Mouse (Mus musculus) retina, adult 2 months (tissue): ENCODE results near the gene Atxn1.

Source experiments
- DNase-seq: peaks from one replicate; pipeline ENCODE4 v3.0.0-alpha.2; 2012; ENCODE audit warnings: low read depth, low spot score

Gene Atxn1

DNA sequence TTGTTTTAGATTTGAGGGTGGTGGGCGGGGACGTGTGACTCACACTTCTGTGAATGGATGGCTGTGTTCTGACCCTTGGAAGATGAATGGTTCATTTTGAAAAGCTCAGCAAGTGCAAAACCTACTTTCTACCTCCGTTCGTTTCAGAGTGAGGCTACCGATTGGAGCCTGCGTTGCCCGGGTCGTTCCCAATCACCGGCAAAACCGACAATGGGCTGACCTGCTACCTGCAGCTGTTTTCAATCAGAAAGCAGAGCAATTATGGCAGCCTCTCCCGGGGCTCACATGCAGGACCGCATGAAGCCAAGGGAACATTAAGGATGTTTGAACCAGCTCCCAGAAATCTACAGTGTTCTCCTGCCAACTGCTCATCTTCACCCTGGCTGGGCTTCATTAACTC lies 382.5 kb downstream of the Atxn1 start:
- no peak for DNase-seq

DNA sequence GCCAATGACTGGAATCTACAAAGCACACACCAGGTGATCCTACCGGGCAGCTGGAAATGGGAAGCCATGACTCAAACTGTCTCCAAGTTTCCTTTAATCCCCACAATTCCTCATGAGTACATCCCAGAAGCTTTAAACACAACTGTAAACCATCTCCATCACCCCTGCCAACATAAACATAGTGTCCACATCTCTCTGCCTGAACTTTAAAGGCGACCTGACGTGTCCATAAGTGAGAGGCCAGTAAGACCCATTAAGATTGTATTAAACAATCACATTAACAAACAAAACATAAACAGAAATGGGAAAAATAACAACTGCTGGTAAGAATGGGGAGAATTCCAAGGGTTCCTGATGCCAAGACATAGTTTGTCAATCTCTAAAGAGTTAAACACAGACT lies 385.1 kb downstream of the Atxn1 start:
- no peak for DNase-seq

DNA sequence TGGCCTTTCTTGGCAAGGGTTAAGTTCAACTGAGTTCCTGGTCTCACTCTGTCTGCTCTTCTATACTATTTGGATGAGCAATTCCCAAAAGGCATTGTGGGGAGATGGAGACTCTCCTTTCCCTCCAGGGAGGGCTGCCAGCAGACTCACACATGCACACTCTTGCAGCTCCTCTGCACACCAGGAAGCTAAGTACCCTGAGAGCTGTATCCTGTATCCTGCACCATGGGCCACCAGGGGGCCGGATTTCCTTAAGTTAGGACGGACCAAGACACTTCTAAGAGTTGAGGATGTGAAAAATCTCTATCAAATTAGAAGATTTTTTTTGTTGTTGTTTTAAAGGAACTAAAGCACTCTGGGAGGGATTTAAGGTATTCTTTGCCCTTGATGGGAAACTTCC lies 387.0 kb downstream of the Atxn1 start:
- no peak for DNase-seq

DNA sequence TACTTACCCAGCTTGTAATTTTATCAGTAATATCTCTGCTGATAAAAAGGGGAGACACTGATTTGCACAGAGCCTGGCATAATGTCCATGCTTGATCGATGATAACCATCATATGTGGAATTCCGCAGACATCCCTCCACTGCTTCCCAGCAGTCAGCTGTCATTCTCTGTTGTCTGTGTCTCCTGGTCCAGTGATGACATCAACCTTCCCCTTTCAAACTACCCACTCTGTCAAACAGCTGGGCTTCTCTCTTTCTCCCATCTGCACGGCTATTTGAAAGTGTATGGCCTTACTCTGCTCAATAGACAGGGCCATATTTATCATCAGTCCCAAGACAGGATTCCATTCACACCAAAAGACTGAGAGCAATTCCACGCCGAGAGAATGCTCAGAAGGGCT lies 387.4 kb downstream of the Atxn1 start:
- no peak for DNase-seq

DNA sequence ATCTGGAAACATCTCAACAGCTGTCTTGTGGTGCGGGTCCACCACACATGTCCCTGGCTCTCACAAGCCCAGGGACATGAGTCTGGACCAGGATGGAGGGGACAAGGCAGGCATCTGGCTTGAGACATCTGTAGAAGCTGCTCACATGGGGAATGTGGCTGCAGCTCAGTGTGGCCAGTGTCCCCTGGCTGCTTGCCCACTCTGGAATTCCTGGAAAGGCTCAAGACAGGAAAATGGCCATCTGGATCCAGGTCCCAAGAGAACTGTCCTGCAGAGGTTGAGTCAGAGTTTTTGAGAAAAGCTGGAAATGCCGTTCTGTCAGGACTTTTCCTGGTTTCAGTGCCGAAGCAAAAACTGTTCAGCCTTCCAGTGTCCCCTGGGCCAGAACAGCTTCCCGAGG lies 388.6 kb downstream of the Atxn1 start:
- no peak for DNase-seq

DNA sequence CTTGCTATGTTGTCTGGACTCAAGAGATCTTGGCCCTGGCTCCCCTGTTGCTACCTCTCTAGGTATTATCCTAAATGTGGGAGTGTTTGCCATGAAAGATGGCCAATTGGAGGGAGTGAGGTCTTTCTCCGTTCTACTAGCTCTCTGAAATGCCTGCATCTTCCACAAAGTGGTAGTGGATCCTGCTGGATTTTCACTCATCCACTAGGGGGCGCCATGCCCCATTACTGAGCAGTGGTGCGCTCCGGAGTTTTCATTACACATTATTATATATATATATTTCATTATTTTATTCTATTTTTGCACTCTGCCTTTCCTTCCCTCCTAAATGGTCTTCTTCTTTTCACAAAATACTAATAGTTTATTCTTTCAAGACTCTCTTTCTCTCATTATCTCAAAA lies 392.0 kb downstream of the Atxn1 start:
- DNase-seq = no peak

DNA sequence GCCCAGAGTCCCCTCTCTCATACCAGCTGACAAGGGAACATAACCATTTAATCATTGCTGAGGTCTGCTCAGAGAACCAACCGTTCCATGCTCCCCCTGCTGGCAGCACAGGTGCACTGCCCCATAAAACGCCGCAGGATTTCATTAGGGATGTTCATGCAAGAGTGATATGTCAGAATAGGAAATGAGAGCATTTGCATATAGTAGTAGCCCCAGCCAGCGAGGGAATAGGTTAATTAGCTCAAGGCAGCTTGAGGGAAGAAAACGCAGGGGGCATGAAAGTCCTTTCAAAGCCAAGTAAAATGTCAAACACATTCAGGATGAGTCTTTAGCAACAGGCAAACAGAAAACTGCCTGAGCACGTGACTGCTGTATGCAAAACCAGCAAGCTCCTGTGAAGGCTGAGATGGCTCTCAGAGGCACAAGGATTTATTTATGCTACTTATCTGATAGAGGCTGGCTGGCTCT lies 393.0 kb downstream of the Atxn1 start:
- peak; percentile 47 for DNase-seq

DNA sequence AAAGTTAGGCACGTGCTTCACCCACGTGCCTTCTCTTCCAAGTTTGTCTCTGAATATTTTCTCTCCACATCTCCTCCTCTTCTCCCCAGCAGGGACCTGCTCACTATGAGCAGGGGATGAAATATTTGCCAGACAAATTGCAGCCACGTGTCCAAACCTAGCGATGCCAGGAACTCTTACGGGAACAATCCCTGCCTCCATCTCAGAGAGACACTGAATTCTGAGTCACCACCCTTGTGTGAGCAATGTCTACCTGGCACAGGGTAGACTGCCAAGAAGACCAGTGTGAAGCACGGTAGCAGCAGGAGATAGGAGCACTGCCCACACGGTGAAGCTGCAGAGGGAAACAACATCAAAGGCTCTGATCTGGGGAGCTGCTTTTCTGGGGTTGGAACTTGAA lies 394.9 kb downstream of the Atxn1 start:
- no peak for DNase-seq

DNA sequence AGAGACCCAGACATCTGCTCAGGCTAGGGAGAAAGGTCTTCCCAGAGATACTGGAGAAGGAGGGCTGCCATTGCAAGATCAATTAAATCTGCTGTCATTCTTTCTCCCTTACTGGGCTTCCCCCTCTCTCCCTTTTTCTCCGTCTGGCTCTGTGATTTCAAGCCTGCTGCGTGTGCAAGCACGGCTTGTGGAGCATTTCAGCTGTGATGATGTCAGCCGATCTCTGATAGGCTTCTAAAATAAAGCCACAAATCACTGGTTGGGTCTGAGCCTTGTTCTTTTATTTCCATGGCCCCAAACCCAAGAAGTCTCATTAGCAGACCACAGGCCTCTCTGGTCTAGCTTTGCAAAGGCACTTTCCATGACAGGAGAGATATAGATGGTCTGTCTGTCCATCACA lies 399.9 kb downstream of the Atxn1 start:
- no peak for DNase-seq

DNA sequence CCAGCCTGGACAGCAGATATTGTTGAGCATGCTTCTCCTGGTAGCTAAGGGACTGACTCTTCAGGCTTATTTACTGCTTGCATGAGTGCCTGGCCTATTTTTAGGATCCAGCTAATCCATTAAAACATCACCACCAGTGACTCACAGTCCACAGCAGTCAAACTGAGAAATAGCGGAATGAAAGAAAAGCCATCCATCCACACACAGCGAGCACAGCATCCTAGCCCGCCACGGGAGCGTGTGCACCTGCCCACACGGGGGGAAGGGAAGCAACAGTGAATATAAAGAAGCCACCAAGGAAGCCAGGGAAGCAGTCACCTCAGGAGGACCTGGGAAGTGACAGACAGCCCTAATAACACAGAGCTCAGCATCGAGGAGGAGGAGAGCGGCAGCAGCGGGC lies 402.8 kb downstream of the Atxn1 start:
- DNase-seq = no peak

DNA sequence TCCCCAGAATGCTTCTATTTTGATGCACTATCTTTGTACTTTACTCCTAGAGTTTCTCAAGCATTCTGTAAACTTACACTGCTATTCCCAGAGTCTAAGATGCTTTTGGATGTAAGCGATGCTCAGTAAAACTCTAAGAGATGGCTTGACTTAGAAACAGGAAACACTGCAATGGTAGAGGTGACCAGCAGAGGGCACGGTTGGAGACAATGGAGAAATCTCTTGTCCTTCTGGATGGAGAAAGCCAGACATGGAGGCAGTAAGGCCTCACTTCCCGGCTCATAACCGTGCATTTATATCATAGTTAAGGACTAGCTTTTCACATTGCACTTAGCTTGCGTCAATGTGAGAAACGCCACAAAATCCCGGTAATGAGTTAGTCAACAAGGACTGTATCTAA lies 404.3 kb downstream of the Atxn1 start:
- no peak for DNase-seq

DNA sequence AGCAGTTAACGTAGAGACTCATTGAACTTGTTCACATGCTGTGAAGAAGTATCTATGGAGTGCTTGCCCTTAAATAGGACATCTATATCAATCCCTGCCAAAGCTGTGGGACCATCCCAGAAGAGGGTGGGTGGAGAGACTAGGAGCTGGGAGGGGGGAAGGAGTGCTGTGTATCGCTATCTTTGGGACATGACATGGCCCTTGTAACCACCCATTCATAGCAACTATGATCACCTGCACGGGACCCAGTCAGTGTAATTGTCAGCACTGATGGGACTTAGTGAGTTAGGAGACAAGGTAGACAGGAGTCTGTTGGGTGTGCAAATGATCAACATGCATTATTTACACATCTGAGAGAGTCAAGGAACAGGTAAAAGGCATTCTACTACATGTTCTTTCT lies 405.6 kb downstream of the Atxn1 start:
- DNase-seq = no peak

DNA sequence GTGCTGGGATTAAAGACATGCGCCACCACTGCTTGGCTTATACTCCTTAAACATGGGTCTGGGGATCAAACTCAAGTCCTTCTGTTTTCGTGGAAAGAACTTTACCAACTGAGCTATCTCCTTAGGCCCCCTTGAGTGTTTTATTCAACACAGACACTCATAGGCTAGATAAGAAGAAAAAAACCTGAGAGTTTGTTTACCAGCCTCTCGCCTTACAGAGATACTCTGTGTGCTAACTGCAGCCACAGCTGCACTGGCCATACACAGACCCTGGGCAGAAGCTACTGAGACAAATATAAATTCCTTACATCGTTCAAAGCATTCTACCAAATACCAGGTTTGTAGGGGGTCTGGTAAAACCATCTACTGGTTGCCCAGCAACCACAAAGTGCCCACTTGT lies 406.4 kb downstream of the Atxn1 start:
- no peak for DNase-seq

DNA sequence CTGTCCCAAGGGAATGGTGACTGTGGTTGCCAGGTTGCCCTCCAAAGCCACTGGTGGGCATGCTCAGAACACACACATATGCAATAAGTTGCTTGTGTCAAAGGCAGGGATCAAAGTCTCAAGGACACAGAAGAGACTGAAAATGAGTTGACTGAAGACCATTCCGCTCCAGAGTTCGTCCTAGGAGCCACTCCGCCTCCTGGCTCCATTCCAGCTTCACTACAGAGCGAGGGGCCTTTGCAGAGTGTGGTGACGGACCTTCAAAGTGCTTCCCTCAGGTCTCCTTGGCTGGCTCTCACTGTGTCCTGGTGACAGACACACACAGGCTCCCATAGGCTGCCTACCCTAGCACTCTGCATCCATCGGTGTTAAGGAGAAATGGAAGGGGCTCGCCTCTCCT lies 411.1 kb downstream of the Atxn1 start:
- DNase-seq = no peak

DNA sequence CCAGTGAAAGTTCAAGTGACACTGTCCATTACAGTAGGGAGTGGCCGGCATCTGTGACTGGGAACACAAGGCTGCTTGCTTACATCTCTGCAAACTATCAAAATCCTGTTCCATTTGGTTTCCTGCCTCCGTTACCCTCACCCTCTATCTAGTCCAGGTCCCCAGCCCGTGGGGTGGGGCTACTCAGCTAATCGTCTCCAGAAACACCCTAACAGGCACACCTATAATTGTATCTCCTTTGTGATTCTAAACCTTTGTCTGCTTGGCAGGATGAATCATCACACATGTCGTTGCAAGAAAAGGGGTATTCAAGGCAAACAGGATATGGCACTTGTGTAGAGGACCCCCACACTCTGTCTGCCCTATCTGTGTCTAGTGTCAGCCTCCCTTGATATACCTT lies 417.3 kb downstream of the Atxn1 start:
- DNase-seq = no peak

DNA sequence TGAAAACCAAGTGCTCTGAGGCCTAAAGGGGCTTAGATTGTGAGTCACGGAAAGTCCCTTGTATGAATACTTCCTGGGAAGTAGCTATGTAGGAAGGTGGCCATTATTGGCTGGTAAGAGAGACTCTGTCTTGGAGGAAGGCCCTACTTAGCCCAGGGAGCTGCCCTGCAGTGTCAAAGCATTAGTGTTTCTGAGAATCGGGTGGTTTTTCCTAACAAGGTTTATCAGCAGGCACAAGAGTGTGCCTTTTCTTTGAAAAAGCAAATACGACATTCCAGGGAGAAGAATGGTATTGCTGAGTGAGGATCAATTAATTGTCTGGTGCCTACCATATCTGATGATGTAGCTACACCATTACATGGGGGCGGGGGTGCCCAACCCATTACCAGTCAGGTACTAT lies 417.9 kb downstream of the Atxn1 start:
- DNase-seq = no peak

DNA sequence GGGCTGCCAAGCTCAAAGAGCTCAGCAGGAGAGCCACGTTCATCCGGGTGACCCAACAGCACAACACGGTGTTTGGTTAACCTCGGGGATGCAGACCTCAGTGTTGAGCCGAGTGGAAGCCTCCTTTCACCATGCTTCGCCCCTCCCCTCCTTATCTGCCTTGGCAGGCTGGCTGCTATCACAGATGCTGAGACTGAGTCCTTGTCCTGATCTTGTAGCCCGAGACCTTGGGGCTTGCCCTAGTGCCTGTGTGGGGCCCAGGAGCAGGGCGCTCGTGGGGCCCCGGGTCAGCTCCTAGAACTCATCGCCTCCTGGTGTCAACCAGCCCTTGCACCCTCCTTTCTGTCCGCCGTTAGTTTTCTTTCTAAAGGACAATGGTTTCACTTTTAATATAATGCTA lies 418.8 kb downstream of the Atxn1 start:
- DNase-seq = no peak

DNA sequence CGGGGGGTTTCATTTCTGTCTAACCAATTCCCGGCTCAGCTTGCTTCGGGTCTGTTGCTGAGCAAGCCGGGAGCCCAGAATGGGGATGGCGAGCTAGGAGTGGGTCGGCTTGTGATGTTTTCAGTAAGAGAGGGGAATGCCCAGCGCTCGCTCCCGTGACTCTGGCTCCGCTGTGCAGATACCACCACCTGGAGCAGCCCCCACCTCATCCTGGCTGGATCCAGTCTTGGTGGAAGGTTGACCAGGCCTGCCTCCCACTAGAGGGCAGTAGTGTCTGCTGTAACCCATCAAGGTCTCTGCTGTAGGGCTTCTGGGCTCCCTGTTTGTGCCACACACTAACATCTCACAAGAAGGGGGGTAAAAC lies 425.6 kb downstream of the Atxn1 start:
- no peak for DNase-seq

DNA sequence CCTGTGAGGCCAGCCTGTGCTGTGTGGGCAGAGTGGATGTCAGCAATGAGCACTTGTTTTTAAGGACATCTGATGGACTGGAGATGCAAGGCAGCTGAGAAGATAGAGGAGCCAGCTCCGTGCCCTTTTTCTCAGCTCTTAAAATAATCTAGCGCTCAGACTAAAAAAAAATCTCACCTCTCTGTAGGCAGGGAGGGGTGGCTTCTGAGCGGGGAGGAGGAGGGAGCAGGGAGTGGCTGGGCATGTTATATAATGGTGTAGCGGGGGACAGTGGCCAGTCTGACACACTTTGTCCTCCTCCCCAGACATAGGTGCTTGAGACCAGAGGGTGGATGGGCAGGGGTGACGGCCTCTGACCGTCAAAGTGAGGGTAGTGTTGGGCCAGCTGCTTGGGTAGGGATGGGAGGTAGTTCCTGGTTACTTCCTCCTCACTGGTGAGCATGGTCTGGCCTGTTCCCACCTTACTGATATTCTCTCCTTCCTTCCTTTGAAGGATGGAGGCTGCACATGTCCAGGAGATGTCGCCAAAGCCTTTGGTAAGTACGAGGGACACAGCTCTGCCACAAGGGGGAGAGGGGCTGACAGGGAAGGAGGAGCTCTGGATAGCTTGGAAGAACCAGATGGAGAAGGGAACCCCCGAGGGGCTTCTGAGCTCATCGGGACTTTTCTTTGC lies 426.1 kb downstream of the Atxn1 start:
- DNase-seq = no peak

DNA sequence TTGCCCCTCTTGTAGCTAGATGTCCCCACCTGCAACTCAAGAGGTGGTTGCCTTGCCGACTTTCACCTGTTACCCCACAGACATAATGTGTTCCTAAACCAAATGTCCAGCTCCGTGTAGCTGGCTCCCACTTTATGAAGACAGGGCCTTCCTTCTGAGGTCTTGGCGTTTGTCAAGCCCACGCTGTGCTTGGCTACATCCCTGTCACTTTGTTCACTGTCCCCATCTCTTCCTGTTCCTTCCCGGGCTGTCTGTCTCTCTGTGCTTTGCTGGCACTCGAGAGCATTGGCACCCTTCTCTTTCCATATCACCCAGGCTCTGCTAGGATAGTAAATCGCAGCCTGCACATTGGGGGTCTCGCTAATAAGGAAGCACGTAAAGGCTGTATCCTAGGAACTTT lies 426.7 kb downstream of the Atxn1 start:
- DNase-seq = no peak

DNA sequence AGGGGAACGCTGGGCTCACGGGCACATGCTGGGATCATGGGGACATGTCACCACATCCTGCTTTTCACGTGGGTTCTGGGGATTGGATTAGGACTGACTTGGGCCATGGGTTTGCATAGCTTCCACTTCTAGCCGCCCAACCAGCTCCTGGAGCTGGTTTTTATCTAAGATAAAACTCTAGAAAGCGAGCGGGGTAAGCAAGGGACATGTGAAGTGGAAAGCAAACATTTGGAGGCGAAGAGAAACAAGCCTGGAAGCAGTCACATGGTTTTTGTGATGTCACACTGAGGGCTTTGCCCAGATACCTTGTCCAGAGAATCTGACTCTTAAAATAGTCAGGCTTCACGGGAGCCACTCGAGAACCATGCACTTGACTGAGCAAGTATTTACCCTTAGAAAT lies 427.7 kb downstream of the Atxn1 start:
- DNase-seq = no peak

DNA sequence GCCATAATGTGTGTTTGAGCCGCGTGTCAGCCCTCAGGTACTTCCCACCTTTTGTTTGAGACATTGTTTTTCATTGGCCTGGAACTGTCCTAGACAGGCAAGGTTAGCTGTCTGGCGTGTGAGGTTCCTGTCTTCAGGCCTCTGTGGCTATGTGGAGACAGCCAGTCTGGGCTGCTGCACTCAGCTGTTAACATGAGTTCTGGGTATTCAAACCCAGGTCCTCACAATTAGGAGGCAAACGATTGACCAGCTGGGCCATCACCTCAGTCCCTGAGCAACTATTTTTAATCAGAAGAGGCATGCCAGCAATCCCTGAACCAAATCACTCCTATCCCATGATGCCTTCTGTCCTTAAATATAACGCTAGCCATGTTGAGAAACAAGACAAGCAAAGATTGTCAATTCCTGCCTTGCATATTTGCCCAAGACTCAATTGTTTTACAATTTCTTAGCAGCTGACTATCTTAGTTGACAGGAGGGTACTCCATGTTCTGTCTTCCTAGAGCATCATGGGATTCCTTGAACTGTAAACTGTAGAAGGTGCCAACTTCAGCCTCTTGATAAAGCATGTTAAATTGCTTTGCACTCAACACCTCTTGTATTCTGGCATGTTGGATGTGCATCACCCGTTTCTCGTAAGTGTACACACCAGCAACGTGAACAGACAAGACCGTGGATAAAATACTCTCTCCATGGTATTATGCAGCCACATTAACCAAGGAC lies 428.9 kb downstream of the Atxn1 start:
- DNase-seq = no peak

DNA sequence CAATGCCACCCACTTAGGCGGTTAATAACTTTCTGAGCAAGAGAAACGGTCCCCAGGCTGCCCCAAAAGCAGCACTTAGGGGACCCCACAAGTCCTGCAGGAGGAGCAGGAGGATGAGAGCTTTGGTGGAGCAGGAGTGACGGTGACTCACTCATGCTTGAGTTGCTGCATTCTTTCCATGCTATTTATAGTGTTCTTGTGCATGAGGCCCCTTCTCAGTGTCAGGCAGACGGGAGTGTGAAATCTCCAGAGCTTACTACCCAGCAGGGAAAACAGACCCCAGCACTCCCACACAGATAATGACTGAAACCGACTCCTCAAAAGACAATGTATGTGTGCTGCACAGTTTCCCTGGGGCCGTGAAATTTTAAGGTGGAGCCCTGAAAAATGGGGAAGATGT lies 434.1 kb downstream of the Atxn1 start:
- DNase-seq = no peak

DNA sequence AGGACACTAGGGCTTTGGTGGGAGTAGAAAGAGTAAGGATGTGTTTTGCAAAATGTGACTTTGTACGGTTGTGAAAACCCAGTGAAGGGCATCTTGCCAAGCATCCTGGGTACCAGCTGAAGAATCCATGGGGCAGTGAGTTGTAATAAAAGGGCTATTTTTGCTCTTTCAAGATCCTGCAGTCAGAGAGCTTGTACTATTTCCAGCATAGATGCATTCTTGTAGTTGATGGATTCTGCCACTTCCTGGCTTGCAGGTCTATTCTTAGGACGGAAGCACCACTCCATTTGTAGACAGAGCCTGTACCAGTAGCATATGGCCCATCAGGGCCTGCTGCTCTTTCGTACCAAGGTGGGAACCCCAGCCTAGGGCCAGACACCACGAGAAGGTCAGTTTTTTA lies 436.0 kb downstream of the Atxn1 start:
- no peak for DNase-seq
